Mouse (Mus musculus): ENCODE data around the gene Slc35f2.

- TF ChIP-seq CTCF (IDR thresholded peaks at IDR 0.05; ENCODE audit: borderline replicate concordance, insufficient read depth, low read length) (no peak), POLR2A (IDR thresholded peaks at IDR 0.05; ENCODE audit: low read depth, low read length) (no peak)
Observed at GRCm38 (mm10) chr9:53853672-53854071, 82.3 kb downstream of the Slc35f2 start.

Measured in embryonic fibroblast, embryonic 13.5 days (primary cell).